Mouse (Mus musculus): ENCODE data around the gene Pde1b.

The Pde1b gene

DNA sequence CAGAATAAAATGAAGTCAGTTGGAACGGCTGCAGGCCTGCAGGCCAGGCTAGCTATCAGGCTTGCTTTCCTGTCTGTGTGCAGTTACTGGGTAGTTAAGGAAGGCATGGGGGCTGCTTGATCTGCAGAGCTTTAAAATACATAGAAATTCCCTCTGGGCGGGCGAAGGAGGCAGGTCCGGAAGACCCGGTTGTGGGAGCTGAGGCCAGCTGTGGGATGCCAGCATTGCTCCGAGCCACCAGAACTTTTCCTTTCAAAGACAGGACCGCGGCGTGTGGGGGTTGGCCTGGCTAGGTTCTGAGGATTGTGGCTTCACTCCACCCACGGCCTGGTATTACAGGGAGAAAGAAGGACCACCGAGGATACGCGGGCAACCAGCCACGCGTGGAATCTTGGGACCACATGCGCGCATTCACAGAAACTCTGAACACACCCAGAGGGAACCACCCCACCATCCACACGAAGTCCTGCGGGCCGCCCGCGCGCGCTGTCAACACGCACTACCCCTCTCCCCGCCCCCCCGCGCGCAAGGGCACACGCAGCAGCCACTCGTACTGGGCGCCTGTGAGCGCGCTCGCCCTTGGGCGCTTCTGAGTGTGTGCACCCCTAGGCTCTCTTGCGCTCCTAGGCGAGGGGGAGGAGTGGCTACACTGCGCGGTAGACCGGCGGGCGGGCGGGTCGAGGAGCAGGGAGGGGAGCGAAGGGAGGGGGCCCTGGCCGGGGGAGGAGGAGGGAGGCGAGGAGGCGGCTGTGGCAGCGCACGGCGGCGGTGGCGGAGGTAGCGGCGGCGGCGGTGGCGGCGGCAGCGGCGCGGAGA is at the start of gene Pde1b:
Gene Pde1b (plus strand): TSS at position 600 of the 816 bp plus-strand sequence.
- peak; percentile 33 for DNase-seq (ENCODE audit: low spot score)

DNA sequence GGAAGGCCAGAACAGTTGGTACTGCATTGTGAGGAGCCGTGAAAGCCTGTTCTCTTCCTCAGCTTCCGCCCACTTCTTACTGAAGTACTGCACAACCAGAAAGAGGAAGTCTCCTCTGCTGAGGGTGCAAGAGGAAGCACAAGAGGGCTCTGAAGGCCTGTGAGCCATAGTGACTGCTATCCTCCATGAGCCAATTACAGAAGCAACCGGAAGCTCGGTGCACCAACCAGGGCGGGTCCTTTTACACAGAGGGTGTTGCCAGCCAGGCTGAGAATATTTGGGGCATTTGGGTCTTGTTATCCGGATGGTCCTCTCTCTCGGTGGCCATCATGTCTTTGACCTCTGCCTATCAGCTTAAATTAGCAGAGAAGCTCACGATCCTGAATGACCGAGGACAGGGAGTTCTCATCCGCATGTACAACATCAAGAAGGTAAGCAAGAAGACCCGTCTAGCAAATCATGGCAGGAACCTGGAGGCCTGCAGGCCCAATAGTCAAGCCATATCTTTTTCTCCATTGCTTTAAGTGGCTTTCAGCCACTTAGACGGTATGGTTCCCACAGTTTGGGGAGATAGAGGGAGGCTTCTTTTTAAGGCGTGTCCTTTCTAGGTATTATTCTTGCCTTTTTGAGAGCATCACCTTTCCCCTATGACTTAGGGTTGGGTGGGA is 49.1 kb upstream of the Pde1b start, which contains the start of gene Nckap1l:
Gene Nckap1l (plus strand): TSS at position 244 of the 668 bp plus-strand sequence.
- DNase-seq (ENCODE audit: low spot score) = no peak

DNA sequence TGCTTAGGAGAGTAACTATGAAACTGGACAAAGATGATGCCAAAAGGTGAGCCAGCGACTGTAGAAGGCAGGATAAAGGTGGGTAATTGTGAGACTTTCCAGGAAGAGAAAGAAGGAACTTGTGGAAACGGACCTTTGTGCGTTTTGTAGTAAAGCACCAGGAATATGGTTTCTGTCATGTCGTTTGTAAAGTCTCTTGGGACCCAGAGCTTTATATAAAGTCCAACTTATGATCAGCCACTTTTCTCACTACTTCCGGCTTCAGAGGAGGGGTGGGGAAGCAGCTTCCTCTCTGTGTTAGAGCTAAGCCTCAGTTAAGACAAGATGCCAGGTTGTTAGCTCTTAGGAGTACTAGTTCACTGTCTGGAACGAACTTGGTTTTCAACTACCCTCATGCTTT is 48.4 kb upstream of the Pde1b start:
- no peak for DNase-seq (ENCODE audit: low spot score)

DNA sequence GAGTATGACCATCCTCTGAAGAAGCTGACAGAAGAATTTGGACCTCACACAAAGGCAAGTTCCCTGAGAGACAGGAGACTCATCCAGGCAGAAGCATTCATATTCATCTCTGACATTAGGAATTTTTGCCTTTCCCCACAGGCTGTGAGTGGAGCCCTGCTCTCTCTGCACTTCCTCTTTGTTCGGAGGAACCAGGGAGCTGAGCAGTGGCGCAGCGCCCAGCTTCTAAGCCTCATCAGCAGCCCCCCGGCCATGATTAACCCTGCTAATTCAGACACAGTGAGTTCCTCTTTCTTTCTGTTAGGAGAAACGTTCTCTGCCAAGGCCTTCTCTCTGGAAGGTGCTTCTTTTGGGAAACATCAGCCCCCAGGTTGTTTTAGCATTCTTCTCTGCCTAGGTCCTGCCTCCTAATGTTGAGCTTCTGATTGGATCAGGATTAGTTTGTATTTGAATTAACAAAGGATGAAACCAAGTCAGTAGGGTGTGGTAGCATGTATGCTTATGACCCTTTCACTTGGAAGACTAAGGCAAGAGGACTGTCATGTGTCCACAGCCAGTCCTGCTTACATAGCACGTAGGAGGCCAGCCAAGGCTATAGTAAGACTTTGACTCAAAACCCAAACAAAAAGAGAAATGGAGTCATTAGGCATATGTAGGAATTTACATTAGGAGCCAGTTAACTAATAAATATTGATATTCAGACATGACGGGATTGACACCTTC is 40.1 kb upstream of the Pde1b start:
- DNase-seq (ENCODE audit: low spot score) = no peak

DNA sequence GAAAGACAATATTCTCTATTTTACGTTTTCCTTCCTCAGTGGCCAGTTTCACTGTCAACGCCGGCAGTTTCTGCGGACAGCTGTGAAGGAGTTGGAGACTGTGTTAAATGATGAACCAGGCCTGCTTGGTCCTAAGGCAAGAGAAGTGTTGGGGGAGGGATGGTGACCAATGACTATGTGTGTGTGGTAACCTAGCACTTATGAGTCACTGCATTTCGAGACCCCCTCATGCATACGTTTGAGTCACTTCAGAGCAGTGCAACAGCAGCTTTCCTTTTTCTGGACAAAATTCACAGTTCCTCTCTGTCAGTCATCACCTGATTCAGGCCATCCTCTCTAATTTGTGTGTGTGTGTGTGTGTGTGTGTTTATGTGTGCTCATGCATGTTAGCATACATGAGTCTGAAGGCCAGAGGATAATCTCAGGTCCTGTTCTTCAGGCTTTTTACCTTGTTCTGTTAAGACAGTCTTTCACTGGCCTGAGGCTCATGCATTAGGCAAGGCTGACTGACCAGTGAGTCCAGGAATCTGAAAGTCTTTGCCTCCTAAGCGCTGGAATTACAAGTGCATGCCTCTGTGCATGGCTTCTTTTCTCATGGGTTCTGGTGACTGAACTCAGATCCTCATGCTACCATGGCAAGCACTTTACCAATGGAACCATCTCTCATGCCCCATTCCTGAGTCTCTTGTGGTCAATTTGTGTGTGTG is 31.2 kb upstream of the Pde1b start:
- DNase-seq (ENCODE audit: low spot score) = no peak

DNA sequence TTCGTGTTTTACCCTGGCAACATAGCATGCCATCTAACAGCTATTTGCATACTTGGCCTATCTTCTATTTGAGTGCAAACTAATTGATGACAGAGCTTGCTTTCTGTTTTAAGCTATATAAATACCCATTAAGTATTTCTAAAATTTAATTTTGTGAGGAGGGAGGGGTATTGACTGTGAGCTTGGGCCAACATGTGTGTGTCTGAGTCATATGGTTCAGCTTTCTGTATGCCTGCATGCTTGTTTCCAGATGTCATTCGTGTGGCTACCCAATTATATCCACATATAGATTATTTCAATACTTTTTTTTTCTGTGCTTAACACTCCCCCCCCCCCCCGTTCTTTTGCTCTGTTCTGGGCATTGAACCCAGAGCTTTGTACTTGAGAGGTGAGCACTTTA is 30.6 kb upstream of the Pde1b start:
- no peak for DNase-seq (ENCODE audit: low spot score)

DNA sequence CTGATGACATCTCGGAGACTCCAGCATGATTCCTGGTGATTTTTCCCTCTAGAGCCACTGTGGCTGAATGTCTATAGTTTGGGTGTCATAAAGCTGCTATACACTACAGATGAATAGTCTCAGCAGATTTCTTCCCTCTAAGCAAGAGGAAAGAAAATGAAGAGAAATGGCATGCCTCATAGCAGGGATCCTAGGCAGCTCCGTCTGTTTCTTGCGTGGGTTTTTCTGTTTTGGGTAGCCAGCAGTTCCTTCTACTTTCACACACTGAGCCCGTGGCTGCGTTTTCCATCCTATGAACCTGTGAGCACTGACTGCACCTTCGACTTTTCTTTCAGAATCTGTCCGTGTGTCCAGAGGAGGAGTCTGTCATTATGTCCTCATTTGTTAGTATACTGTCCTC is 29.7 kb upstream of the Pde1b start:
- DNase-seq (ENCODE audit: low spot score) = no peak

DNA sequence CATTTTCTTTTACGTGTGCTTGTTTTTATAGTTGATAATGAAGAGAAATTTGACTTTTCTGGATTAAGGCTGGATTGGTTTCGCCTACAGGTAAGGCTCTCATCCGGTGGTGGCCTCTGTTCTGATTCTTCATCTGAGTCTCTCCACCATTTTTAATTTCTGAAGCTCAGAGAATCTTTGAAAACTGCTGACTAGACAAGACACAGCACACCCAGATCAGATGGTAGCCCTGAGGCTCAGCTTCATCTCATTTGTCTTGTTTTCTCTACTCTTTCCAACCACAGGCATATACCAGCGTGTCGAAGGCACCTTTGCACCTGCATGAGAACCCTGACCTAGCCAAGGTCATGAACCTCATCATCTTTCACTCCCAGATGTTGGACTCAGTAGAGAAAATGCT is 29.1 kb upstream of the Pde1b start:
- DNase-seq (ENCODE audit: low spot score) = no peak

DNA sequence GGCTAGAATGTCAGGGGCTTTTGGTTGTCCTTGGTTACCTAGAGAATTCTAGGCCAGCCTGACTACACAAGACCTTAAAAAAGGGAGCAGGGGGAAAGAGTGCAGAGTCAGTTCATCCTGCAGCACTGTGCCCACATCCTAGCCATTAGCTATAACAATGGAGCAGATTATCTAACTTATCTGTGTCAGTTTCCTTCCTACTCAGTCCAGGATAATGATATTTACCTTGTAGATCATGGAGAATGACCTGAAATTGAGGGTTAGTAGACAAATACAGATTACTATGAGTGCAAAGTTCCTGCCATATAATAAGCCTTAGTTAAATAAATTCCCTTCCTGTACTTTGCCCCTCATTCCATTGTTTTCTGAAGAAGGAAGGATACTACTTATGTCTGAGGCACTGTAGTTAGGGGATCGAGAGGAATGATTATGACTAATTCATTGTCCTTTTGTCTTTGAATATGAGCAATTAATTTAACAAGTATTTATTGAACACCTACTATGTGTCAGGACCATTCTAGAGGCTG is 23.7 kb upstream of the Pde1b start:
- DNase-seq (ENCODE audit: low spot score) = no peak

DNA sequence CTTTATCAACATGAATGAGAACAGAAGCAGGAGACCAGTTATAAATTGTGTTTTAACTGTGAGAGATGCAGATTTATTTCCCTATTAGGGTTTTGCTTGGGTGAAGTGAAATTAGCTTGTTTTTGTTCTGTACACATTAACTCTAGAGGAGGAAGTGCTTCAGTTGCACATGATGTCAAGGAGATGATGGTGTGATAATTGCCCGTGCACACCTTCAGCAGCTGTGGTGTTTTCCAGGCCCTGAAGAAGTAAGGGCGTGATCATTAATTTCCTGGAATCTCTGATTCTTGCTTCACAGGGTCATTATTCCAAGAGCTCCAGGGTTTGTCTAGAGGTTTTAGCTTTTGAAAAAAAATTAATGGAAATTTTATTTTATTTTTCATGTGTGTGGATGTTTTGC is 22.7 kb upstream of the Pde1b start:
- no peak for DNase-seq (ENCODE audit: low spot score)

DNA sequence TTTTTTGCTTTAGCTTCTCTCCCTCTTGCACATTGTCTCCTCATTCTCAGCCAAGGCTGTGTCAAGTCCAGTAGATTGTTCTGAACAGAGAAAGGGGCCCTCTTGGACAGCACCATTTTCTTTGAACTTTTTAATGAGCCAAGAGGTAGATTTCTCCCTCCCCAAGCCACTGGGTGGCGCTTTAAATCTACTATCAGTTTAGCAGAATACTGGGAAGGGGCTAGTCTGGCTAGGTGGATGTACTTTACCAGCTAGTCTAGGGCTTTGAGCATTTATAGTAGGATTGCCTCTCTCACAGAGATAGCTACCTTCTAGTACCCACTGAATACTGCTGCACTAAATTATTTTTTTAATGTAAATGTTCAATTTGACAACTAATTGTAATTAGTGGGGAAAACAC is 20.3 kb upstream of the Pde1b start:
- DNase-seq (ENCODE audit: low spot score) = no peak

DNA sequence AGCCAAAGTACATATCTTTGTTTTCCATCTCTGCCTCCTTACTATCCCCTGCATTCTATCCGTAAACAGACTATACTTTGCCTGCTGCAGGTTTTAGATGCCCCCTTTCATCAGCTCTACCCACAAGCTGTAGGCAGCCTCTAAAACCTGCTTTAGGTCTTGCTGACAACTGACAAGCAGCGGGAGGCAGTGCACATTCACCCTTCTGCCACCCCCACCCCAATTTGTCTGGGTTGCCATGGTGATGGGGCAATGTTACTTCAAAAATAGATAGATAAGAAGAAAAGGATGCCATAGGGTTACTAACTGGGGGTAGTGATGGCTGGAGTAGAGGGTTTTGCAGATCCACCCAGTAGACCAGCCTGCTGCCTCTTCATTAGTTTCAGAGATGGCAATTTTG is 18.3 kb upstream of the Pde1b start:
- DNase-seq (ENCODE audit: low spot score) = no peak

DNA sequence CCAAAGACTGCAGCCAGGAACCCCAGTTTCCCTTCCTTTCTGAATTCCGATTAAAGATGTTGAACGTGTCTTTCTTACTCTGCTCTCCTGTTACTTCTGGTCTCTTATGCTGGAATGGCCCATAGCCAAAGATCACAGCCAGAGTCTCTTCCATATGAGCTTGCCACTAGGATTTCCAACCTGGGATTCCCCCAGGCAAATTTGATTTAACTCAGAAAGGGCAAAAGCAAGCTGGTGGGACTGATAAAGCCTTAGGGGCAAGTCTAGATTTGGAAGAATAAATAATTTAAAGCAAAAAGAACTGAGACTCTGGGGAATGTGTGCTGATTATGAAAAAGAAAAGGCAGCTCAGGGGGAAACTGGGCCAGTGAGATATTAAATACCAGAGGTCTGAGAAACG is 17.7 kb upstream of the Pde1b start:
- DNase-seq (ENCODE audit: low spot score) = no peak

DNA sequence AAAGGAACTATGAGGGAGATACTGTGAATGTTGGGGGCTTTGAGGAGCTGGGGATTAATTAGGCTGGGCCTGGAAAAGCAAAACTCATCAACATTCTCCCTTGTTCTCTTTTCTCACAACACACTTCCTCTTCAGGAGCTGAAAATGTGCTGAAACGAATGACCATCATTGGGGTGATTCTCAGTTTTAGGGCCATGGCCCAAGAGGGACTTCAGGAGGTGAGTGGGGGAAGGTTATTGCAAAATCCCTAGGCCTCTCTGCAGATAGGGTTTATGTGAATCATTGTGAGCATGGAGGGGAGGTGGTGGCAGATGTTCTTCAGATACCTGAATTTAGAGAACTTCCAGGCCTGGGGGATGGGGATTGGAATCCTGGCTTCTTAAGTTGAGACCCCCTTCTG is 16.2 kb upstream of the Pde1b start:
- no peak for DNase-seq (ENCODE audit: low spot score)

DNA sequence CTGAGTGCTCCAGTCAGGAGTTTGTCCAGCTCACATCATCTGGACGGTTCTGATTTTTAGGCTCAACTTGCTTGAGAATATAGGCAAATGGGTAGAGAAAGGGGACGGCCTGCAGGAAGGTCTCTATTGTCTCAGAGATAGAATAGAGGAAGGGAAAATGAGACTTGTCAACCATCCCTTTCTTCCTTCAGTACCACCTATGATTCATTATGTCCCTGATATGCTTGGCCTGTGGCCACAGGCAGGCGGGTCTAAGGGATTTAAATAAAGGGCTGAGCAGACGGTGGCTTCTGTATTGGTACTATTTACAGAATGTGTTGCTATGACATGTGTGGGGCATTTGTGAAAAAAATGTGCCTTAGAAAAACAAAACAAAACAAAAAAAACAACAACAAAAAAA is 14.5 kb upstream of the Pde1b start:
- DNase-seq (ENCODE audit: low spot score) = no peak

DNA sequence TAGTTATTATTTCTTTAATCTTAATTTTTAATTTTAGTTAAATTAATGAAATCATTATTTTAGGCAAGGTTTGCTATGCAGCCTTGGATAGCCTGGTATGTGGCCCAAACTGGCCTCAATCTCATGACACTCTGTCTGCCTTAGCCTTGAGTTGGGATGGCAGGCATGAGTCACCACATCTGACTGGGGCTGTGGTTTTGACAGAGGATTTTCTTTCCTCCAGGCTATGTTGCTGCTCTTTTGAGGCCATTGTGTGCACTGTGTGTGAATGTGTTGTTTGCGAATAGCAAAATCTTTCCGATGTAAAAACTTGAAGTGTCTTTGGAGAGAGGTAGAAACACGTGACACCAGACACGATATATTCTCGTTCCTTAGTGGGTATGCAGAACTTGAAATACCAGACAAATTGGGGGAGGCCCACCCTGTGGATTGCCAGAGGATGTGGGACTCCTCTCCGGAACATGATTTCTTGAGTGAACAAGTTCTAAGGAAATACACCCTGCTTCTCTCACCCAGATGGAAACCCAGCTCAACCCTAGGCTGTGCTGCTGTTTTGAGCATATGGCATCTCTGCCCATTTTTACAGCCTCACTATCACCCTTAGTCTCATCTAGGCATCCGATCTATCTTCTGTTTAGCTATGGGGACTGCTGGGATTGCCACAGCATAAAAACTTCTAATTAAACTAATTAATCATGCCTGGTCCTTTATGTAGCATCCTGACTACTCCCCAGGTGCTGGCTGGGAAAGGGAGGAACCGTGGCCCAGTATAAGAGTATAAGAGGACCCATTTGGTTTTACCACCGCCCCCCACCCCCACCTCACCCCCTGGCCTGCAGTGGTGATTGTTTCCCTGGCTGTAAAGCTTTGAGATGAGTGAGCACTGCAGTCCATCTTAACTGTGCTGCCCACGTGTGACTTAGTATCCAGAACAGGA is 6.4 kb upstream of the Pde1b start:
- no peak for DNase-seq (ENCODE audit: low spot score)

DNA sequence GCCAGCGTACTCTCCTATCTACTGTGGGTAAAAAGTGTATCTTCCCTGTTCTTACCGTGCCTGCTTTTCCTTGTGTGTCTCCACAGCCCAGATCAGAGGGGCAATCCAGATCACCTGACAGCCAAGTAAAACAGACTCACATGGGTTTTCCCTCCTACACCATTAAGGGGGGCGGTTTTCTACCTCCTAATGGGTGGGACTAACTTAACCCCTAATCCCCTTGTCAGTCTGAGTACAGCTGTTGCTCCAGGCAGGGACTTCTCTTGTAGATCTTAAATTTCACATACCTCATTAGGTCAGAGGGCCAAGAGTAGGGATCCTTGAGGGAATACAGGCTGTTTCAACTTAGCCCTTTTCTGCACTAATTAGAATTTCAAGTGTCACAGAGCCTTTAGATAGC is 4.7 kb upstream of the Pde1b start:
- no peak for DNase-seq (ENCODE audit: low spot score)

DNA sequence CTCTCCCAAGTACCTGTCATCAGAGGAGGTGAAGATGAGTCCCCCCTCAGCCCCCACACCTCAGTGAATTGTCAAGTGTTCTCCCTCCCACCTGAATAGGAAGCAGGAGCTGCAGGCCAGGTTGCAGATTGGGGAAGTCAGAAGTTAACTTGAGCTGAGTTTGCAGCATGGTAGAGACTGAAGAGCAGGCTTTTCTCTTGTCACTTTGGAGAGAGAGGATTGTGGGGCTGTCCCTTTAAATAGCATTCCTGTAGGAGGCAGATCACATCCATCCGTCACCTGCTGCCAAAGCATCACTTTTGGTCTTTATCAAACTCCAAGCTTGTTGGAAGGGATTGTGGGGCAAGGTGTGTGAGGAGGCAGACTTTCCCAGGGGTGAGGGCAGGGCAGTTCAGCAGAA is 2.1 kb upstream of the Pde1b start:
- DNase-seq (ENCODE audit: low spot score) = no peak

DNA sequence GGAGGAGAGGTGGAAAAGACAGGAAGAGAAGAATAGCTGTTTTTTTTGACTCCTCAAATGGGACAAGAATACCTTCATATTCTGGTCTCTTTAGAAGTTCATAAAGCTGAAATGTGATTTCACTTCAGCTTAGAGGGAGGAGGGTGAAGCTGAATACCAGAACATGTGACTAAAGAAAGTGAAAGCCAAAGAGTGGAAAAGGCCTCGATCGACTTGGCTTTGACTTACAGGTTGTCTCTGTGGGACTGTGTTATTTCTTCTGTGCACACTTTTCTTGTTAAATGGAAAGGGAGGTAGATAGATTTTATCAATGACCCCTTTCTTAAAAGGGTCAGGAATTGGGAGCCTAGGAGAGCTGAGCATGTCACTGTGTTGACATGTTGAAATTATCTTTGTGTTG is 1.6 kb upstream of the Pde1b start:
- DNase-seq (ENCODE audit: low spot score) = no peak

DNA sequence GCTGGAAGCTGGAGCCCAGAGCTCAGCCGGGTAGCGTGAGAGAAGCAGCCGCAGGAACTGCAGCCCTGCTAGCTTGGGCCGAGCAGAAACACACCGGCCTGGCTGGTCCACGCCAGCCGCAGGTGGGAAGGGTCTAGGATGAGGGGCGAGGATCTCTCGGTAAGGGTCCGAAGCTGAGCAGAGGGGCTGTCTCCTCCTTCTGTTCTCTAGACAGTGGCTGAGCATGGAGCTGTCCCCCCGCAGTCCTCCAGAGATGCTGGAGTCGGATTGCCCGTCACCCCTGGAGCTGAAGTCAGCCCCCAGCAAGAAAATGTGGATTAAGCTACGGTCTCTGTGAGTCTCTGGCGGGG is 392 bp downstream of the Pde1b start:
- DNase-seq (ENCODE audit: low spot score) = no peak

DNA sequence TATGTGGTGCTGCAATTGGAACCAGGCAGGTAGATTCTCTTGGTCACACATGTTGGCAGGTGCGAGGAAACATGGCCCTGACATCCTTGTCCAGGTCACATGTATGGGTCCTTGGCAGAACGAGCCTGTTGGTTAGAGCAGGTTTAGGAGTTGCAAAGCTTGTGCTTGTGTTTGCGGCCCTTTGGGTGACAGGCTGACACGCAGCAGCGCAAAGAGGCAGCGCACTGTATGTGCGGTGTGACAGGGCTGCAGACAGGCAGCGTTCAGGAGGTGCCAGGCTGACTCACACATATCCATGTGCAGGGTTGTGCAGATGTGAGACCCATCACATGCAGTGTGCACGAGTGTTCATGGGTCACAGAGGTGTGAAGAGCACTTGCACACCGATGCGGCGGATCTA is 826 bp downstream of the Pde1b start:
- no peak for DNase-seq (ENCODE audit: low spot score)

All from ovary, postnatal 14 days (tissue).